Mouse (Mus musculus) intestine, postnatal 0 days (tissue): ENCODE measurements at regions not wholly inside any gene's neighbourhood (a gene's known extent, or its start where the extent isn't known, plus 50 kb on each side); places are given as distances from the start of the nearest gene placed in this dataset.
A peak's percentile ranks its signal among the peaks of the same experiment; 100 is the strongest.

Source experiments
- ATAC-seq: fragments of 200-750 bp; cut with Nextera tagmentation; 2 replicates; pipeline ENCODE4 v1.8.0; 2017; ENCODE audit warnings: mild to moderate bottlenecking, moderate TSS enrichment, moderate library complexity
- H3K27ac ChIP-seq: fragments of 300-500 bp; sonication (generic); 2 replicates; pipeline ENCODE4 v1.5.1; 2014; ENCODE audit warnings: mild to moderate bottlenecking, low read depth, low read length, moderate library complexity
- H3K27me3 ChIP-seq: fragments of 300-500 bp; sonication (generic); replicated peaks from 2 replicates; pipeline ENCODE4 v1.6.1; 2014; ENCODE audit warnings: low read length, mixed read lengths; ENCODE audit not compliant: control insufficient read depth, insufficient read depth
- H3K36me3 ChIP-seq: fragments of 300-500 bp; sonication (generic); 2 replicates; pipeline ENCODE4 v1.6.1; 2014; ENCODE audit warnings: mild to moderate bottlenecking, moderate library complexity; ENCODE audit not compliant: control insufficient read depth, insufficient read depth
- H3K4me1 ChIP-seq: fragments of 300-500 bp; sonication (generic); replicated peaks from 2 replicates; pipeline ENCODE4 v1.6.1; 2014; ENCODE audit warnings: antibody characterized with exemption, low read length, mixed read lengths; ENCODE audit not compliant: control insufficient read depth, insufficient read depth
- H3K4me2 ChIP-seq: fragments of 300-500 bp; sonication (generic); replicated peaks from 2 replicates; pipeline ENCODE4 v1.6.1; 2014; ENCODE audit warnings: low read depth, mild to moderate bottlenecking, moderate library complexity
- H3K4me3 ChIP-seq: fragments of 300-500 bp; sonication (generic); 2 replicates; pipeline ENCODE4 v1.5.1; 2014; ENCODE audit warnings: low read depth, low read length
- H3K9ac ChIP-seq: fragments of 300-500 bp; sonication (generic); 2 replicates; pipeline ENCODE4 v1.6.1; 2014; ENCODE audit warnings: mild to moderate bottlenecking, low read depth, low read length
- H3K9me3 ChIP-seq: fragments of 300-500 bp; sonication (generic); 2 replicates; pipeline ENCODE4 v1.6.1; 2016; ENCODE audit warnings: mixed run types; ENCODE audit not compliant: control insufficient read depth
- CTCF ChIP-seq: sonication (generic); IDR thresholded peaks from 2 replicates; pipeline ENCODE4 v1.5.1; 2016; ENCODE audit warnings: low read depth, mild to moderate bottlenecking, control low read depth, antibody characterized with exemption, moderate library complexity
- WGBS: fragments of 180-500 bp; shearing (Covaris S2); extraction: QIAGEN DNeasy Blood & Tissue Kit; methylation state at CpG from one replicate; pipeline ENCODE4 v1.1.7; 2014; 5-methylcytosine and 5-hydroxymethylcytosine counted together

DNA sequence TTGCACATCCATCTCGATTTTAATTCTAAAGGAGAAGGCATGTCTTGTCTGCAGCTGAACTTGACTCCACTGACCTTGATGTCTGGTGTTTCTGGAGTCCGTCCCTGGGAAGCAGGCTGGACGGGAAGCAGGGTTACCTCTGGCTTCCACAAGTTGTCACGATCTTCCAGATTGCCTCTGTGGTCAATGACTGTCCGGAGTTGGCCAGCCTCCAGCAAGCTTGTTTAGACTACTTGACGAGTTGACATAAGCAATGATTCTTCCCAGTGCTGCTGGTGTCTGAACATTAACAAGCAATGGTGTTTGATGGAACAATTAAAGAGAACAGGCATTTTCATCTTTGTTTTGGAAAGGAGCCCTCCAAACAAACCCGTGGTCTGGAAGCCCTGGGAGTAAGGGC, 106.2 kb upstream of the Hmga2 start:
- no peaks in the 10 kb centered on the region for H3K4me1 ChIP-seq
- no peak for TF ChIP-seq CTCF
- no peak overlapping the region for H3K9ac ChIP-seq
- H3K27ac ChIP-seq, result no peak overlapping the region
- H3K4me3 ChIP-seq, result no peak overlapping the region
- no peak overlapping the region for H3K4me2 ChIP-seq
- 40% methylated on average over 7 of the region's 7 CpGs for WGBS
- no peaks in the 10 kb centered on the region for H3K36me3 ChIP-seq
- no peaks in the 10 kb centered on the region for H3K27me3 ChIP-seq
- H3K9me3 ChIP-seq, result no peaks in the 10 kb centered on the region
- ATAC-seq, result no peak

DNA sequence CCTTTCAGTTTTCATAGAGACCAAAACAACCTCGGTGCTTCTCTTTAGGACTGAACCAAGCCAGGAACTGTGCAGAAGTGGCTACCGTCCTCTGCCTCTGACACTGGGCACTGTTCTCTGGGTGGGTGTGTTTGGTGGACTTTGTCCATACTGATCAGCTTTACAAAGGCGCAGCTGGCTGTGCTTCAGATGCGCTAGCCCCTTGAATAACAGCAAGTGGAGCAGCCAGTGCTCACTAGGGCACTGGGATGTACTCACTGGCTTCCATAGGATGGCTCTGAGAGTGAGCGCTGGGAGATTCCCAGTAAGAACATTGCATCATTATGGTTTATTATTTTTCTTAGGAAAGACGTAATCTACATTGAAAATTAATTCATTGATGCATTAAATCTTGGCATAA, 105.3 kb upstream of the Hmga2 start:
- Histone ChIP-seq H3K36me3 (no peaks in the 10 kb centered on the region), H3K4me2 (no peak overlapping the region), H3K9ac (no peak overlapping the region), H3K27me3 (no peaks in the 10 kb centered on the region), H3K4me3 (no peak overlapping the region), H3K27ac (no peak overlapping the region), H3K4me1 (no peaks in the 10 kb centered on the region), H3K9me3 (no peaks in the 10 kb centered on the region)
- ATAC-seq, result peak; percentile 66
- 48% methylated on average over 6 of the region's 6 CpGs for WGBS
- no peak for TF ChIP-seq CTCF

DNA sequence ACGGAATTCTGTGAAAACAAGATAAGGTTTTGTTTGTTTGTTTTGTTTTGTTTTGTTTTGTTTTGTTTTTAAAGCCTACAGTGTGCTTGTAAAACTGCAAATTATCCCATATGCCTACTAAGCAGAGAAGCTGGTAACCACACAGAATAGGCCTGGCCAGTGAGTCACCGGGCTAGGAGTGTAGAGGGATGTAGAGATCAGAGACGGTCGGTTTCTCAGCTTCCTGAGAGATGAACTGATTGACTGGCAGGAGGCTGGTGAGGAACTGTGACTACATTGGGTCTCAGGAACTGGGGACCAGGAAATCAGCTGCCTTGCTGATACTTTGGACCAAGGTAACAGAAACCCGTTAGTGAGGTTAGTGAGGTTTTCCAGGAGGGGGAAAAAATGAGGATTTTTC, 100.6 kb upstream of the Hmga2 start:
- no peak overlapping the region for H3K27ac ChIP-seq
- no peak for TF ChIP-seq CTCF
- ATAC-seq, result no peak
- H3K9me3 ChIP-seq, result no peaks in the 10 kb centered on the region
- no peaks in the 10 kb centered on the region for H3K27me3 ChIP-seq
- H3K9ac ChIP-seq, result no peak overlapping the region
- H3K36me3 ChIP-seq, result no peaks in the 10 kb centered on the region
- WGBS, result 76% methylated on average over 5 of the region's 5 CpGs
- no peaks in the 10 kb centered on the region for H3K4me1 ChIP-seq
- no peak overlapping the region for H3K4me3 ChIP-seq
- no peak overlapping the region for H3K4me2 ChIP-seq

DNA sequence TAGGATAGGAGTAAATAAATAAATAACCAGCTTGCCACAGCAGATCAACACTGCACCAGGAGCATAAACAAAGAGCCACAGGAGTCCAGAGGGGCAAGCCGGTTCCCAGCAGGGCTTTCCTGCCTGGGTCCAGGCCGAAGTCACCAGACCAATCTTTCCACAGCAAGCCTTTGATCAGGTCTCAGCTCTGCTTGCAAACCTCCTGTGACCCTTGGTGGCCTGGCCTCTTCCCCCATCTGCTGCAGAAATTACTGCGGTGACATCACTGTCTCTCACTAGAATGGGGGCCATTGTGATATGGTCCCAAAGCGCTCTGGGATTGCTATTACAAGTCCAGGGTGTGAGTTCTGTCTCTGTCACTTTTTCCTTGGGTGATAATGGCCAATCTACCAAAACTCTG, 99.9 kb upstream of the Hmga2 start:
- Histone ChIP-seq H3K9ac (no peak overlapping the region), H3K4me1 (no peaks in the 10 kb centered on the region), H3K4me2 (no peak overlapping the region), H3K36me3 (no peaks in the 10 kb centered on the region), H3K4me3 (no peak overlapping the region), H3K27me3 (no peaks in the 10 kb centered on the region), H3K9me3 (no peaks in the 10 kb centered on the region), H3K27ac (no peak overlapping the region)
- 59% methylated on average over 4 of the region's 4 CpGs for WGBS
- ATAC-seq, result no peak
- no peak for TF ChIP-seq CTCF

DNA sequence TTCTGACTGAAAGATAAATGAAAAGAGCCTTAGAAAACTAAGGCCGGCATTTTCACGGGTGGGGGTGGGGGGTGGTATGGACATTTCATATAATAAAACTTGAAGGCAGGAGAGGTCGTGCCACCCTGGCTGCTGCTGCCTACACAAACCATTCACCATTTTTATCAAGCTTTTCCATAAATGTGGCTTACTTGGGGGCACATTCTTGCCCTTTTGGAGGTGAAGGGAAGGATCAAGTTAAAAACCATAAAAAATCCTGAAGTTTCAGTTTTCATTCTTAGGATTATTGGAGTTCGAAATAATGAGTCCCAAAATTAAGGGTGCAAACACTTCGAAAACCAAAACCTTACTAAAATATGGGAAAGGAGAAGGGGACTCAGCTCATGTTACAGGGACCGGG, 95.1 kb upstream of the Hmga2 start:
- Histone ChIP-seq H3K9me3 (no peaks in the 10 kb centered on the region), H3K4me2 (no peak overlapping the region), H3K4me3 (no peak overlapping the region), H3K4me1 (no peaks in the 10 kb centered on the region), H3K9ac (no peak overlapping the region), H3K27me3 (no peaks in the 10 kb centered on the region), H3K27ac (no peak overlapping the region), H3K36me3 (no peaks in the 10 kb centered on the region)
- TF ChIP-seq CTCF, result no peak
- 9% methylated on average over 6 of the region's 6 CpGs for WGBS
- ATAC-seq, result no peak

DNA sequence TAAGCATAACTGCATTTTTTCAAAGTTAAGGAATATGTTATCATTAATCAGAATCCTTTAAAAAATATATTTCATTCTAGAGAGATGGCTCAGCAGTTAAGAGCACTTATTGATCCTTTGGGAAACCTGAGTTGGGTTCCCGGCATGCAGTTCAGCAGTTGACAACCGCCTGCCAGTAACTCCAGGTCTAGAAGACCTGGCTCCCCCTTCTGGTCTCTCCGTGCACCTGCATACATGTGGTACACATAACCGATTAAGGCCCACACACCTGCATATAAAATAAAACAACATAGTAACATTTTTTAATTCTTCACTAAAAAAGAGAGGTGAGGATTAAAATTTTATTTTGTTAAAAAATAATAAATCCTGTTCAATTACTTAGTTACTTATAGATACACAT, 89.7 kb upstream of the Hmga2 start:
- no peaks in the 10 kb centered on the region for H3K4me1 ChIP-seq
- no peak overlapping the region for H3K4me2 ChIP-seq
- H3K36me3 ChIP-seq, result no peaks in the 10 kb centered on the region
- H3K27ac ChIP-seq, result no peak overlapping the region
- H3K9ac ChIP-seq, result no peak overlapping the region
- no peak for TF ChIP-seq CTCF
- ATAC-seq, result no peak
- H3K27me3 ChIP-seq, result no peaks in the 10 kb centered on the region
- no peak overlapping the region for H3K4me3 ChIP-seq
- H3K9me3 ChIP-seq, result no peaks in the 10 kb centered on the region
- 98% methylated on average over 4 of the region's 4 CpGs for WGBS

DNA sequence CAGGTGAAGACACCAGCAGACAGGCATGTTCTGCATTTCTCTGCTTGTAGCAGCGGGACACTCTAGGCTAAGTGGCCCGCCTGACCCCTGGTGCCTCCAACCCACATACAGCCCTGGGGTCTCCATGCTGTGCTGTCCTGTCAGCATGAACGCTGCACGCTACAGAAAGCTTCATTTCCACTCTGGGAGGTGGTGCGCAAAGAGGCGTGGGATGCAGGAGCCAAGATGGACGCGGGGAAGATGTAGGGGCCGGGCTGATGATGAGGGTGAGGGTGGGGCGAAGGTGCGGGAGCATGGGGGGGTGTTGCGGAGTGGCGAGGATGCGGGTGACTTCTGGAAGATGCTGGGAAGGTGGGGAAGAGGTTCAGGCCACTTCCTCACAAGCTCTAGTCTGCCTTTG, 88.6 kb upstream of the Hmga2 start:
- WGBS, result 50% methylated on average over 14 of the region's 14 CpGs
- no peak for TF ChIP-seq CTCF
- no peak overlapping the region for H3K4me3 ChIP-seq
- H3K4me1 ChIP-seq, result no peaks in the 10 kb centered on the region
- H3K27me3 ChIP-seq, result no peaks in the 10 kb centered on the region
- no peaks in the 10 kb centered on the region for H3K9me3 ChIP-seq
- H3K9ac ChIP-seq, result no peak overlapping the region
- H3K27ac ChIP-seq, result no peak overlapping the region
- no peak overlapping the region for H3K4me2 ChIP-seq
- H3K36me3 ChIP-seq, result no peaks in the 10 kb centered on the region
- no peak for ATAC-seq
